Mouse (Mus musculus) testis, adult 2 months (tissue): ENCODE data around the gene Snupn.

Experiments used
- CTCF ChIP-seq: fragments of 200-500 bp; IDR thresholded peaks from 2 replicates; pipeline ENCODE4 v1.5.1; 2012; ENCODE audit warnings: low read depth, mild to moderate bottlenecking, inconsistent platforms, low read length, moderate library complexity; ENCODE audit not compliant: control insufficient read depth, insufficient read depth, insufficient replicate concordance
- POLR2A ChIP-seq: fragments of 200-500 bp; IDR thresholded peaks from 2 replicates; pipeline ENCODE4 v1.6.1; 2012; ENCODE audit warnings: low read depth, mild to moderate bottlenecking, inconsistent platforms, low read length, moderate library complexity; ENCODE audit not compliant: control insufficient read depth

DNA sequence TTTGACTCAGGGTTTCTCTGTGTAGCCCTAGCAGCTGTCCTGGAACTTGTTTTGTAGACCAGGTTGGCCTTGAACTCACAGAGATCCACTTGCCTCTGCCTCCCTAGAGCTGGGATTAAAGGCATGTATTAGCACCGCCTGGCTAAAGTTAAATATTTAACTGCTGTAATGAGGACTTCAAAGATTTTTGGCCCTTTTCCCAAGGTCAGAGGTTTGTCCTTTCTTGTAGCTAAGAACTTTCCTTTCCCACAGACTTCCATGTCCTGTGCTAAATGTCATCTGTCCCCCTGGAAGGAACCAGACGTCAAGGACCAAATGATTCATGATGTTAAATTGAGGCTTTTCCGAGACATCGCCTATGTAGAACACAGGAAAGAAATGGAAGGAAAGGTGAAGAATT, 52.3 kb downstream of the Snupn start:
- TF ChIP-seq CTCF (no peak), POLR2A (no peak)
